Mouse (Mus musculus) midbrain, embryonic 10.5 days (tissue): ENCODE measurements around the gene Mtcl1. TPM values are rescaled to one million over a fixed set of nuclear protein-coding genes. Genes with fewer than 3 reads are reported as not detected.

Experiments used
- DNase-seq: peaks from one replicate; pipeline ENCODE4 v3.0.0-alpha.2; 2017; ENCODE audit warnings: low spot score
- H3K27ac ChIP-seq: fragments of 300-500 bp; sonication (generic); replicated peaks from 2 replicates; pipeline ENCODE4 v1.5.1; 2016; ENCODE audit warnings: mild to moderate bottlenecking
- H3K27me3 ChIP-seq: fragments of 300-500 bp; sonication (generic); 2 replicates; pipeline ENCODE4 v1.6.1; 2016; ENCODE audit warnings: low read depth, mild to moderate bottlenecking; ENCODE audit not compliant: poor library complexity, severe bottlenecking
- H3K36me3 ChIP-seq: fragments of 300-500 bp; sonication (generic); 2 replicates; pipeline ENCODE4 v1.6.1; 2016; ENCODE audit warnings: mild to moderate bottlenecking, moderate library complexity
- H3K4me1 ChIP-seq: fragments of 300-500 bp; sonication (generic); 2 replicates; pipeline ENCODE4 v1.6.1; 2016
- H3K4me3 ChIP-seq: fragments of 300-500 bp; sonication (generic); 2 replicates; pipeline ENCODE4 v1.5.1; 2016; ENCODE audit warnings: mild to moderate bottlenecking, moderate library complexity
- H3K9me3 ChIP-seq: fragments of 300-500 bp; sonication (generic); replicated peaks from 2 replicates; pipeline ENCODE4 v1.6.1; 2016; ENCODE audit warnings: mild to moderate bottlenecking
- WGBS: fragments of 180-500 bp; shearing (Covaris S2); methylation state at CpG from one replicate; pipeline ENCODE4 v1.1.7; 2016; 5-methylcytosine and 5-hydroxymethylcytosine counted together
- polyA plus RNA-seq: library from polyadenylated mRNA; unstranded; fragments of >200 nt; fragmentation: Nextera tagmentation; extraction: Ambion mirVana; gene quantifications from 2 replicates; pipeline ENCODE4 v1.2.1, GENCODE M21; 2016

Mtcl1 gene
- polyA plus RNA-seq, 1 experiment from 2014 or later = 45.9 TPM

- no peak overlapping the region for H3K4me3 ChIP-seq
- no peaks in the 10 kb centered on the region for H3K27me3 ChIP-seq
- no peaks in the 10 kb centered on the region for H3K4me1 ChIP-seq
- 92% methylated on average over 15 of the region's 15 CpGs for WGBS
- no peak for DNase-seq
- no peak overlapping the region for H3K27ac ChIP-seq
- H3K36me3 ChIP-seq = peaks cover 98% of the 10 kb centered on the region
- no peaks in the 10 kb centered on the region for H3K9me3 ChIP-seq
Observed at GRCm38 (mm10) chr17:66345680-66346079, 103.9 kb downstream of the Mtcl1 start.

DNA sequence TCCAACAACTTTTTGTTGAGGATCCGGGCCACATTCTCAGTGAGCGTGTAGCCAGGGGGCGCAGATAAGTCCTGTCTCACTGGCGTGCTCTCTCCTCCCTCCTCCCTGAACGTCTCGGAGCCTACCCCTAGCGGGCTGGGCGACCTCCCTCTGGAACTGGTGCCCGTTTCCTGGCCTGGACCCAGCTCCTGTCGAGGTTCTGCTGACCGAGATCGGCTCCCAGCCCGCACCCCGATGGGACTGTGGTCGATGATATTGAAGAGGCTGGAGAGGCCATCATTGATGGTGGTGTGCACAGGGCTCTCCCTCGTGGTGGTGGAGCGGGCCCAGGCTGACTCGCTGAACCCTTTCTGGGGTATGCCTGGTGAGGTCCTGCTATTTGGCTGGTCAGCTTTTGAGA, 106.6 kb downstream of the Mtcl1 start:
- Histone ChIP-seq H3K4me1 (no peaks in the 10 kb centered on the region), H3K36me3 (peaks cover 100% of the 10 kb centered on the region), H3K9me3 (no peaks in the 10 kb centered on the region), H3K27ac (no peak overlapping the region), H3K27me3 (no peaks in the 10 kb centered on the region), H3K4me3 (no peak overlapping the region)
- WGBS = 96% methylated on average over 18 of the region's 18 CpGs
- no peak for DNase-seq

- H3K9me3 ChIP-seq = no peaks in the 10 kb centered on the region
- WGBS = 87% methylated on average over 6 of the region's 6 CpGs
- DNase-seq = no peak
- no peak overlapping the region for H3K4me3 ChIP-seq
- H3K27me3 ChIP-seq = no peaks in the 10 kb centered on the region
- no peak overlapping the region for H3K27ac ChIP-seq
- H3K4me1 ChIP-seq = no peaks in the 10 kb centered on the region
- H3K36me3 ChIP-seq = peaks cover 100% of the 10 kb centered on the region
Observed at GRCm38 (mm10) chr17:66341670-66342069, 107.9 kb downstream of the Mtcl1 start.

DNA sequence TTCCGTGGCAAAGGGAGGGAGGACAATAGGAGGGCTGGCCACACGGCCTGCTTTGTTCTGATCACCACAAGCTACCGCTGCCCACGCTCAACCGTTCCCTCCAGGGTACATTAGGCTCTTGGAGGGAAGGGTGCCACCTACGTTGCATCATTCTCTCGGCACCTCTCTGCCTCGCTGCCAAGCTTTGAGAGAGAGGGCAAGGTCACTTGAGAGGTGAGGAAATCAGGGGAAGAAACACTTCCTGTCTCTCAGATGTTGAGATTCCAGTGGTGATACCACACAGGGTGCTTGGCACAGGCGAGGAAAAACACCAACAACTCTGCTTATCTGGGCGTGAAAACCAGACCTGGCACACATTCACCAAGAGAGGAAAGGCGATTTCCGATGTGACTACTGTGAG, 108.8 kb downstream of the Mtcl1 start:
- no peaks in the 10 kb centered on the region for H3K4me1 ChIP-seq
- DNase-seq = no peak
- H3K27ac ChIP-seq = no peak overlapping the region
- H3K9me3 ChIP-seq = no peaks in the 10 kb centered on the region
- 84% methylated on average over 12 of the region's 12 CpGs for WGBS
- peaks cover 100% of the 10 kb centered on the region for H3K36me3 ChIP-seq
- no peak overlapping the region for H3K4me3 ChIP-seq
- no peaks in the 10 kb centered on the region for H3K27me3 ChIP-seq

DNA sequence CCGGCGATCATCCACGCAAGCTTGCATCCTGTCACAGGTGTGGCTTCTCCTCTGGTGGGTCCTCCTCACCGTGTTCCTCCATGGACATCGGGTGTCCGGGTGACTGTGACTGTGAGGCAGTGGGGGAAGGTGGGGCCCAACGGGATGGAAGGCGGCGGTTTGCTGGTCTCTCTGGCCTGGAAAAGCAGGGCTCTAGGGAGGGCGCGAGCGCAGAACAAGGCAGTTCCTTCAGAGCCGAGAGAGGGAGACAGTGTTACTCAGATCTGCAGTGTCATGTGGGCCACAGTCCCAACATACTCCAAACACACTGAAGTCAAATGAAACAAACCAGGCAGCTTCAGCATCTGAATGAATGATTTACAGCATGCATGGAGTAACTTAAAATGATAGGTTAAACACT, 111.6 kb downstream of the Mtcl1 start:
- no peak overlapping the region for H3K4me3 ChIP-seq
- H3K9me3 ChIP-seq = no peaks in the 10 kb centered on the region
- H3K4me1 ChIP-seq = no peaks in the 10 kb centered on the region
- peaks cover 83% of the 10 kb centered on the region for H3K36me3 ChIP-seq
- no peak for DNase-seq
- no peak overlapping the region for H3K27ac ChIP-seq
- WGBS = 91% methylated on average over 13 of the region's 13 CpGs
- no peaks in the 10 kb centered on the region for H3K27me3 ChIP-seq

DNA sequence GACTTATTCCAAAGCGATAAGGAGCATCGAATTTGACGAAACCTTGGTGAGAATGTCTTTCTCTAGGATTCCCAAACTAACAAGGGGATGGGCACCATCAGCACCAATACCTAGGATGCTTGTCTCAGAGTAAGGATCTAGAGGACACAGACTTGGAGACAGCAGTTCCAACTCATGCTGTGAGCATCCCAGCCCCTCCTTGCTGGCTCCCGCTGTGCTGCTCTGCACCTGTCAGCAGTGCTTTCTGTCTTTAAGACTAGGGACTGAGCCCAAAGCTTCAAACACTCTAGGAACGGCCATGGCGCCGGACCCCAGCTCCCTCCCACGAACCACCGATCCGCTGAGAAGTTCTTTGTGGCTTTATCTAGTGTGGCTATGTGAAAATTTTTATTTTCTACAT, 114.0 kb downstream of the Mtcl1 start:
- no peak overlapping the region for H3K27ac ChIP-seq
- peaks cover 62% of the 10 kb centered on the region for H3K36me3 ChIP-seq
- no peak for DNase-seq
- no peaks in the 10 kb centered on the region for H3K4me1 ChIP-seq
- no peak overlapping the region for H3K4me3 ChIP-seq
- no peaks in the 10 kb centered on the region for H3K9me3 ChIP-seq
- 90% methylated on average over 10 of the region's 10 CpGs for WGBS
- H3K27me3 ChIP-seq = no peaks in the 10 kb centered on the region

DNA sequence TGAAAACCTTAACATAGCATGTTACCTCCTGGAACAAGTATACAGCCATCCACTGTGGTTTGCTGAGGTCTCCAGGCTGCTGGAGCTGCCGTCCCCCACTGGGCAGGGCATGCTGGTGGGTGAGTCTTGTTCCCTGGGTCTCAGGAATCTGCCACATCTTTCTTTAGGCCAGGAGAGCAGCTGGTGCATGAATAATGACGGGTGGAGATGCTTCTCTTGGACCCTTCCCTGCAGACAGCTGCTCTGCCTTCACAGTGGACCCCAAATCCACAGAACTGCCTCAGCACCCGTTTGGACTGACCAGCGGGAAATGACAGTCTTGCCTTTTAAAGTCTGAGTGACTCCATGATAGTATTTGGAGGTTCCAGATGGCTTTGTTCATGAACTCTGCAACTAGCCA, 114.7 kb downstream of the Mtcl1 start:
- Histone ChIP-seq H3K4me1 (no peaks in the 10 kb centered on the region), H3K4me3 (no peak overlapping the region), H3K27me3 (no peaks in the 10 kb centered on the region), H3K27ac (no peak overlapping the region), H3K36me3 (peaks cover 56% of the 10 kb centered on the region), H3K9me3 (no peaks in the 10 kb centered on the region)
- 72% methylated on average over 4 of the region's 4 CpGs for WGBS
- no peak for DNase-seq

GRCm38 (mm10) chr17:66331207-66331606, 118.3 kb downstream of the Mtcl1 start:
- 85% methylated on average over 6 of the region's 6 CpGs for WGBS
- no peak overlapping the region for H3K4me3 ChIP-seq
- peaks cover 25% of the 10 kb centered on the region for H3K36me3 ChIP-seq
- peaks cover 6% of the 10 kb centered on the region for H3K4me1 ChIP-seq
- no peak overlapping the region for H3K27ac ChIP-seq
- H3K27me3 ChIP-seq = no peaks in the 10 kb centered on the region
- H3K9me3 ChIP-seq = peaks cover 5% of the 10 kb centered on the region; the same call in 1 of the 2 replicates
- no peak for DNase-seq

- H3K9me3 ChIP-seq = peaks cover 5% of the 10 kb centered on the region; the same call in 1 of the 2 replicates
- no peak for DNase-seq
- no peak overlapping the region for H3K27ac ChIP-seq
- H3K4me3 ChIP-seq = no peak overlapping the region
- peaks cover 6% of the 10 kb centered on the region; the same call in 1 of the 2 replicates for H3K36me3 ChIP-seq
- WGBS = 85% methylated on average over 5 of the region's 5 CpGs
- H3K27me3 ChIP-seq = no peaks in the 10 kb centered on the region
- H3K4me1 ChIP-seq = peaks cover 23% of the 10 kb centered on the region
Observed at GRCm38 (mm10) chr17:66326552-66327045, 123.0 kb downstream of the Mtcl1 start.

DNA sequence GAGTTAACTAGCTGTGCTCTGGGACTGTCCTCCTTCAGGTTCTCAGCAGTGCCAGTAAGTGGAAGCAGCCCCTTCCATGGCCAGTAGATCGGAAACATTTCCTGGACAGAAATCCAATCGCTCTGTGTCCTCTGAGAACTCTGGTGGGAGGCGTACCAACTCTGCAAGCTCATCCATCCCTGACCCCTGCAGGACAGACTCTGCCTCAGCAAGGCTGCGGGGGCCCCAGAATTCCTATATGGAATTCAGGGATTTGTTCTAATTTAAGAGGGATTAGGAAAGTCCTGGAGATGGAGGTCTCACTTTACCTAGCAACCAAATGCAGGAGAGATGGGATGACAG, 123.4 kb downstream of the Mtcl1 start:
- H3K4me1 ChIP-seq = peaks cover 26% of the 10 kb centered on the region
- no peaks in the 10 kb centered on the region for H3K27me3 ChIP-seq
- H3K27ac ChIP-seq = no peak overlapping the region
- 80% methylated on average over 4 of the region's 4 CpGs for WGBS
- H3K9me3 ChIP-seq = peaks cover 5% of the 10 kb centered on the region; the same call in 1 of the 2 replicates
- peaks cover 6% of the 10 kb centered on the region; the same call in 1 of the 2 replicates for H3K36me3 ChIP-seq
- no peak for DNase-seq
- no peak overlapping the region for H3K4me3 ChIP-seq

DNA sequence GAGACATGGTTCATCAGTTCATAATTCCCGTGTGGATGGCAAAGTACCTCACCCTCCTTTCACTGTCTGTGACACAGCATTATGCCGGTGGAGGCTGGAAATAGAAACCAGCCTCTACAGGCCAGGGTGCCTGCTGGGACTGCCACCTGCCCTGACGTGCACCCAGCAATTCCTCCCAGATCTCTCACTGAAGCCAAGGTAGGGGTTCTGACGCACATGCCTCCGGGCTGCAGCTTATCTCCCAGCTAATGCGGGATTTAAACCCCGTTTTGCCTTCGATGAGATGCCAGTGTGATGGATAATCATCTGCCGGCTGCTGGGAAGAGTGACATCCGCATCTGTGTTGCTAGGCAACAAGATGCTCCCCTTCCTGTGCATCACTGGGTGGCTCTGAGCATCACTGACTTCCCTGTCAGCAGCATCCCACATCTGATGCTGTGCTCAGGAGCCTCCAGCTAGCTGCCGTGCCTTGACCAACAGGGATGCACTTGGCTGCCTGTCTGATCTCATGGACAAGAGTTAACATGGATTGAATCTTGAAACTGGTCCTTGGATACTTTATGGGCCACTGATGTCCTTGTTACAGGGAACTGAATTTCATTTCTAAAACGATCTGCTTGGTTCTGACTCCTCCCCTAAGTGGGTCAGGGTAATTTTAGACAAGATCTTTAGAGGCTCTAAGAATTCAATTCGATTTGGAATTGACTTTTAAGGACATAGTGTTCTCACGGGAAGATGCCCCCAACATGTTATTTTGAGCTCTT, 123.9 kb downstream of the Mtcl1 start:
- H3K27ac ChIP-seq = peak overlapping the region; percentile 23
- WGBS = 58% methylated on average over 14 of the region's 14 CpGs
- H3K9me3 ChIP-seq = peaks cover 5% of the 10 kb centered on the region; the same call in 1 of the 2 replicates
- H3K27me3 ChIP-seq = no peaks in the 10 kb centered on the region
- DNase-seq = peak; percentile 37
- H3K4me1 ChIP-seq = peaks cover 26% of the 10 kb centered on the region
- H3K36me3 ChIP-seq = peaks cover 6% of the 10 kb centered on the region; the same call in 1 of the 2 replicates
- no peak overlapping the region for H3K4me3 ChIP-seq

- Histone ChIP-seq H3K36me3 (peaks cover 6% of the 10 kb centered on the region; the same call in 1 of the 2 replicates), H3K9me3 (peaks cover 5% of the 10 kb centered on the region; the same call in 1 of the 2 replicates), H3K27ac (no peak overlapping the region), H3K27me3 (no peaks in the 10 kb centered on the region), H3K4me3 (no peak overlapping the region), H3K4me1 (peaks cover 26% of the 10 kb centered on the region)
- WGBS = 84% methylated on average over 3 of the region's 3 CpGs
- DNase-seq = no peak
Observed at GRCm38 (mm10) chr17:66324836-66325235, 124.7 kb downstream of the Mtcl1 start.

DNA sequence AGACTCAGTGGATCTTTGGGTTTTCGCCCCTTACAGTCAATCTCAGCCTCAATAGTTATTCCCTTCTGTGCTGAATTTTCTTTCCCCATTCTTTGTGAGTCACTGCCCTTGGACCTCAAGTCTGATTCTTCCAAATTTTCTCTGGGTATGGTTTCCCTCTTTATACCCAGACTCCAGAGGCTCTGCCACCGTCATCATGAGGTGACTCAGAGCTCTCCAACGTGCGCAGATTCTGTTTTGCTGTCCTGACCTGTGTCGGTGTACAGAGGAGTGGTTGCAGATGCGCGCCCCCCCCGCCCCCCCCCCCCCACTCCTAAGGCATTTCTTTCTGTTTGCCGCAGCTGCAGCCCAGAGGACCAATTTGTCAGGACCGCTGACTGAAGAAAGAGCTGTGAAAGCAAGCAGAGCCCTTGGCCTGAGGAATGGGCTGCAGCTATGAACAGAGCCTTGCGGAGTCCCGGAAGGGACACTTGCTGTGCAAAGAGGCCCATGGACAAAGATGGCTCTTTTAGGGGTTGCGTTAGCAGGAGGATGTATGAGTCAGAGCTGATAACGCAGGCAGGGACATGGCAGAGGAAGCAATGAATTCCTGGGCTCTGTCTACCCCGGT, 126.8 kb downstream of the Mtcl1 start:
- peaks cover 30% of the 10 kb centered on the region for H3K4me1 ChIP-seq
- DNase-seq = no peak
- 85% methylated on average over 15 of the region's 15 CpGs for WGBS
- no peaks in the 10 kb centered on the region for H3K27me3 ChIP-seq
- no peak overlapping the region for H3K4me3 ChIP-seq
- no peaks in the 10 kb centered on the region for H3K36me3 ChIP-seq
- H3K27ac ChIP-seq = peak overlapping the region; percentile 13; the same call in 1 of the 2 replicates
- H3K9me3 ChIP-seq = peaks cover 2% of the 10 kb centered on the region; the same call in 1 of the 2 replicates
